Mouse (Mus musculus) cortical plate, adult 2 months (tissue): ENCODE data around the gene Lhfp. TPM values are rescaled to one million over a fixed set of nuclear protein-coding genes. Genes with fewer than 3 reads are reported as not detected.
"Not testable (repeated sequence)": the region's sequence is repeated elsewhere in the genome, so short reads cannot be mapped to it uniquely, and the experiment has no call there.

Experiments
- H3K27ac ChIP-seq: fragments of 200-500 bp; 2 replicates; pipeline ENCODE4 v1.5.1; 2012; ENCODE audit warnings: low read length, control low read depth, inconsistent platforms; ENCODE audit not compliant: insufficient read depth
- H3K4me1 ChIP-seq: fragments of 200-500 bp; 2 replicates; pipeline ENCODE4 v1.6.1; 2011; ENCODE audit warnings: low read length; ENCODE audit not compliant: control insufficient read depth, insufficient read depth
- H3K4me3 ChIP-seq: fragments of 200-500 bp; 2 replicates; pipeline ENCODE4 v1.5.1; 2011; ENCODE audit warnings: mild to moderate bottlenecking, low read length, control low read depth; ENCODE audit not compliant: insufficient read depth
- CTCF ChIP-seq: fragments of 200-500 bp; IDR thresholded peaks from 2 replicates; pipeline ENCODE4 v1.5.1; 2011; ENCODE audit warnings: mild to moderate bottlenecking, control low read depth, low read length; ENCODE audit not compliant: insufficient read depth; ENCODE audit errors: extremely low read depth
- POLR2A ChIP-seq: fragments of 200-500 bp; IDR thresholded peaks from 2 replicates; pipeline ENCODE4 v1.6.1; 2011; ENCODE audit warnings: mild to moderate bottlenecking, low read length, control low read depth; ENCODE audit not compliant: insufficient read depth; ENCODE audit errors: extremely low read depth
- polyA plus RNA-seq: library from polyadenylated mRNA; depleted of rRNA; stranded (reverse); fragments of >200 nt; gene quantifications from 2 replicates; pipeline ENCODE4 v1.2.3, GENCODE M21; 2012

The Lhfp gene
- polyA plus RNA-seq, 1 experiment = 35.1 TPM

DNA sequence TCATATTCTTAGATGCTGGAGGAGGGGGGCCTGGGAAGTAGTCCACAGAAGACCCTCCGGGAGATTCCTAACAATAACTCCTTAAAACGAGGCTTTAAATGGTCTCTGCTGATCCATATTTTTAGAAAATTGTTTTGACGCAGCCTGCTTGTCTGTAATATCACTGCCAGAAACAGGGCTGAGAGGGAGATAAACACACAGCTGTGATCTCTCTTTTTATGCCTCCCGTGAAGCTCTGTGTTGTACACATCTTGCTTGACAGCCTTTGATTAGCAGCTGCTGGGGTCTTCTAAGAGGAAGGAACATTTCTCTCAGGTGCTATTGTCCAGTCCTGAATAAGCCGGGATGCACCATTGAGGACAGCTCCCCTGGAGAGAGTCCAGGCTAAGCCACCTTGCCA, 176.4 kb downstream of the Lhfp start:
- TF ChIP-seq POLR2A (no peak), CTCF (no peak)
- no peak overlapping the region for H3K27ac ChIP-seq
- peaks cover 2% of the 10 kb centered on the region for H3K4me1 ChIP-seq
- no peak overlapping the region for H3K4me3 ChIP-seq

DNA sequence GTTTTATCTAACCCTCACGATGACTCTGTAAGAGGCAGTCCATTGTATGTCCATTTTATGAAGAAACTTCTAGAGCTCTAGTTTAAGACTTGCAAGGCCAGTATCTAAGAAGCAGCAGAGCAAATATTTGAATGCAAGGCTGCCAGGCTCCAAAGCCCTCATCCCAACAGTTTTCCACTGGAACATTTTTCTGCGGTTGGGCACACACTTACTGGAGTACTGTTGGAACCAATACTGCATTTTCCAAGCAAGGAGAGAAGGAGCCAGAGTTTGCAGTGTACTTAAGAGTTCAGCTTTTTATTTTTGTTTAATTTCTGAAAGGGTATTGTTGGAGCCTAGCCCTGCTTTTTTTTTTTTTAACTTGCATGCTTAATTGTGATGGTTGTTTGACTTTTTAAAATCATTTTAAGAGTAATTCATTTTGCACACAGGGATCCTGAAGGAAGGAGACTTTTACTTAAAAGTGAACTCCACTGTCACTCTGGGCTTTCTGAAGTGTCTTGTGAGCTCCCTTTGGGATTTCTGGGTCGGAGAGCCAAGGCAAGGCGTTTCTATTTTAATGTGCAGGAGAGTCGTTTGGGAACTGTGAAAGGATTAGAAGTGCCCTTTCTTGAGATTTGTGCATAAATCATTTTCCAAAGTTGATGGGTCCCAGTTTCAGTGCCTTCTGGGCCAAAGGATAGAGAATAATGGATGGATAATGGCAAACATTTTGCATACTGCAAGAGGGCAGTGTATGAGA, 180.4 kb downstream of the Lhfp start:
- Histone ChIP-seq H3K4me3 (no peak overlapping the region), H3K4me1 (no peaks in the 10 kb centered on the region), H3K27ac (no peak overlapping the region)
- TF ChIP-seq CTCF = no peak
- TF ChIP-seq POLR2A = no peak

DNA sequence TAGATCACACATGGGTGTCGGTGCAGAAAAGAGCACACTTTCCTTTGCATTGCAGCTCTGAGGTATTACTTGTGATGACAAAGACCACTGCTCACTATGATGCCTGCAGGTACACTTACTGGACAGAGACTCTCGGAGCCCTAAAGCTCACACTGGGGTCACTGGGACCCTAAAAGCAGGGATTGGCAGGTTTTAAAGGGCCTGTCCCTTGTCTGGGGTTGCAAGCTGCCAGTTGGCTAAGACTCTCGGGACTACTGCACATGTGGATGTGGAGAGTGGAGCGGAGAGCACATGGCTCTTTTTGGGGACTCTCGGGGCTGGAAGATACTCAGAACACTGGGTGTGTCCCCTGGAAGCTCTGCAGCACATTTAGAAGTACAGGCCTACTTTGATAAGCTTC, 182.8 kb downstream of the Lhfp start:
- TF ChIP-seq CTCF = no peak
- TF ChIP-seq POLR2A = no peak
- H3K27ac ChIP-seq = no peak overlapping the region
- H3K4me1 ChIP-seq = no peaks in the 10 kb centered on the region
- H3K4me3 ChIP-seq = no peak overlapping the region

DNA sequence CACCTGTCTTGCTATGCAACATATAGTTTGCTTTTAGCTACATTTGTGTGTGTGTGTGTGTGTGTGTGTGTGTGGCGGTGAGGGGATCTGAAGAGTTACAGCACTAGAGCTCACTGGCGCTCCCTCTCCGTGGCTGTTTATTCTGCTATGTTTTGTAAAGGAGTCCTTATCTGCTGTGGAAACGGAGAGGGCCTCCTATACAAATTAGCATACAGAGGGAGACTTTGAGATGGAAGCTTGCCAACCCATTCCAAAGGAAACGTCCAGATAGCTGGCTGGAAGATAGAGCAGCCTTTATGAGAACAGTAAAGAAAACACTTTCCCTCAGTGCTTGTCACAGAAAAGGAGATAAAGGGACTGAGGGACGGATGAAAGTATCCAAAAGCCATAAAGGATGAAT, 184.4 kb downstream of the Lhfp start:
- Histone ChIP-seq H3K4me3 (no peak overlapping the region), H3K27ac (no peak overlapping the region), H3K4me1 (no peaks in the 10 kb centered on the region)
- TF ChIP-seq POLR2A = no peak
- no peak for TF ChIP-seq CTCF

DNA sequence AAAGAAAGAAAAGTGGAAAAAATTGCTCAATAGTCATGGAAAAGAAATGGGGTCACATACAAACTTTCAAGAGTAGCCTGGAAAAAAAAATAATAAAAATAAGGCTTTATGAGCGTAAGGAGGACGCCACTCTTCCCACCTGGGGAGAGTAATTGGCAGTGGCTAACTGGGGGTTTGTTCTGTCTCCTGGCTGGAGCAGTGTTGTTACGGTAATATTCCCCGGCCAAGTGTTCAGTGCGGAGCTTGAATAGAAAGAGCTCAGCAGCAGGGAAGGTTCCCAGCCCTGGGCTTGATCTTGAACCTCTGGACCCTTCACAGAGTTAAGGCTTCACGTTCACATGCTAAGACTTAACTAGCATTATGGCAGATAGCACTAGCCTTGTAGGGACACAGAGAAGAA, 184.9 kb downstream of the Lhfp start:
- H3K27ac ChIP-seq = no peak overlapping the region
- TF ChIP-seq CTCF (no peak), POLR2A (no peak)
- H3K4me1 ChIP-seq = no peaks in the 10 kb centered on the region
- H3K4me3 ChIP-seq = no peak overlapping the region

DNA sequence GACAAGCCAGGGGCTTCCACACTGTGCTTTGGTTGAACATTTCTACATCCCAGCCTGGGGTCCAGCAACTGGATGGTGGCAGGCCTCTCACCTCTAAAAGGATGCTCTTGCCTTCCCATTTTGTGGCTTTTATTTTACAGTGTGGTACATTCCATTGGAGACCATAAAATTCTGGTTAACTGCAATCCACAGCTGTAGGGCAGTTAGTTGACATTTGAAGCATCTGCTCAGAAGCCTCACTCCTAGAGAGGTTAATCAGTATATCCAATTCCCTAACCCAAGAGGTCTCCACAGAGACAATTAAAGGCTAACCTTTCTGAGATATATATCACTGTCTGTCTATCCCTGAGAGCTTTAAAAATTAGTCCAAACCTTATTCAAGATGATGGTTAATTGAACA, 186.5 kb downstream of the Lhfp start:
- TF ChIP-seq CTCF (no peak), POLR2A (no peak)
- H3K4me1 ChIP-seq = no peaks in the 10 kb centered on the region
- no peak overlapping the region for H3K27ac ChIP-seq

DNA sequence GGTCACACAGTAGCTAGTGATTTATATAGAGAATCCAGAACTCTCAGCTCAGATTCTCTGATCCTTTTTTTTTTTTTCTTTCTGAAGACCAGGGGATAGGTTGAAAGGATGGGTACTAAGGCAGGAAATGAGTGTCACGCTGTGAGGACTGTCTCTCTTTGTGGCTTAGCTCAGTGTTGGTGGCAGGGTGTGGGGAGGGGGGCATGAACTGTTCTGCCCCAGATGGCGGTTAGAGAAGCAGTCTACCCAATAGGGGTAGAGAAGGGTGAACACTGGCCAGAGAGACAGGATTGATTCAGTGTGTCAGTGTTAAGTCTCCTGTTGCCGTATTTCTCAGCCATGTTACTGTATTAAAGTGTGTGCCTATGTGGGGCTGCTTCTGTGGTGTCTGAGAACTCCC, 189.2 kb downstream of the Lhfp start:
- no peak for TF ChIP-seq POLR2A
- TF ChIP-seq CTCF = no peak
- Histone ChIP-seq H3K4me3 (no peak overlapping the region), H3K4me1 (no peaks in the 10 kb centered on the region), H3K27ac (no peak overlapping the region)

More for the DNA sequence above, 186.5 kb downstream of the Lhfp start:
- H3K4me3 ChIP-seq = no peak overlapping the region

DNA sequence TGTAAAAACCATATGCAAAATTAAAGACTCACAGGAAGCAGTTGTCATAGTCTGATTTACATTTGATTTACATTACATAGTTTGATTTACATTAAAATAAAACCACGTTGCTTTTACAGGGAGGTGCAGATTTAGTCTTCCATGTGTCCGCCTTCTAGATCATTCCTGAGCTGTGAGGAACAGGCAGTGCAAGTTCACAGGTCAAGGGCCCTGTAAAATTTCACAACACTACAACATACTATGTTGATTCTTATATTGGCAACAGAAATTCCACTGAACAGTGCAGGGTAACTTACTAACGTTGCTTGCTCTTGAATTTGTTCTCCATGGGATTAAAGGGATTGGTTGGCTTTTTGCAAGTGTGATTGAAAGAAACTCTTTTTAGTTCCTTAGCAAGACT, 189.8 kb downstream of the Lhfp start:
- no peaks in the 10 kb centered on the region for H3K4me1 ChIP-seq
- no peak overlapping the region for H3K4me3 ChIP-seq
- no peak overlapping the region for H3K27ac ChIP-seq
- TF ChIP-seq CTCF (no peak), POLR2A (no peak)

DNA sequence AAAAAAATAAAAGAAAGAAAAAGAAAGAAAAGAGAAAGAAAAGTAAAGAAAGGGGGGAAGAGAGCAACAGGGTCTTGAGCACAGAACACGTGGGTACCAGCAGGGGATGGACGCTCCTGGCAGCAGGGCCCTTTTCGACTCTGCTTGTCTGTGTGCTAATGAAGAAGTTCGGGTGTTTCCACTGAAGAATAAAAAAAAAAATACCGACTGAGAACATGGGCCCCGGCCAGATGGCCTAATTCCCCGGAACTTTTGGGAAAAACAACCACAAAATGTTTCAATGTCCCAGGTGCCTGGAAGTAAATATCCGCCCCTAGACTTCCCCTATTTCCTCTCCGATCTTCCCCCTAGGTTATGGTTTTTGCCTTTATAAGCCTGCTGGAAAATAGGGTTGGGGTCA, 191.1 kb downstream of the Lhfp start:
- not testable (repeated sequence) for H3K4me3 ChIP-seq, H3K4me1 ChIP-seq, H3K27ac ChIP-seq

DNA sequence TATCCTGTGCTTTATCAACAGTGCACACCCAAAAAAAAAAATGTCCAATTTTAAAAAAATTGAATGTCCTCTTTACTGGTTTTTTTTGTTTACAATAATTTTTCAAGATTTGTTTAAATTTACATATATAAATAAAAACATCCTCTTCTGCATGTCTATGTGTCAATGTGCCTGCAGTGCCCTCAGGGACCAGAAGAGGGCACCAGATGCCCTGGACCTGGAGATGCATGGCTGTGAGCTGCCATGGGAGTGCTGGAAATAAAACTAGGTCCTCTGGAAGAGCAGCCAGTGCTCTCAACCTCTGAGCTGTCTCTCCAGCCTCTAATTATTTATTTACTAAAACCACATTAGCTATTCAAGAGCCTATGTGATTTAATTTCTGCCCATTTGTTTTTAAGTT, 193.4 kb downstream of the Lhfp start:
- H3K4me3 ChIP-seq = no peak overlapping the region
- H3K27ac ChIP-seq = no peak overlapping the region
- H3K4me1 ChIP-seq = no peaks in the 10 kb centered on the region
- TF ChIP-seq POLR2A (no peak), CTCF (0 out of 2 replicates have a peak, but pooled peaks have one; percentile 5)
